Mouse (Mus musculus): Measurements from ENCODE around the gene Edem2.

Edem2 gene

DNA sequence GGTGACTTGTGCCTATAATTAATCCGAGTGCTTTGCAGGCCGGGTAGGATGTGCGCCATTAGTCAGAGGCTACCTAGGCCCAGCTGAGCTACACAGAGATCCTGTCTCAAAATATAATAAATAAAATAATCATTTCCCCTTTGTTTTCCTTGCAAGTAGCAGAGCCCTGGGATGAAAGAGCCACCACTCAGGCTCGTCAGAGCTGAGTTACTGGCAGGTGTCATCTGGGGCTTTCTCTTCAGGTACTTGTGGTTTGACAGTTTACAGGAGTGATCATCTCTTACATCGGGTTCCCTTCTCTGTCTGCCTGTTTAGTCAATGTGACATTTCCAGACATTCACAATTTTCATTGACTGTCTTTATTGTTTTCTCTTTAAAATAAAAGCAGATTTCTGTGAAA, 42.7 kb downstream of the Edem2 start:
- DNase-seq = no peak

DNA sequence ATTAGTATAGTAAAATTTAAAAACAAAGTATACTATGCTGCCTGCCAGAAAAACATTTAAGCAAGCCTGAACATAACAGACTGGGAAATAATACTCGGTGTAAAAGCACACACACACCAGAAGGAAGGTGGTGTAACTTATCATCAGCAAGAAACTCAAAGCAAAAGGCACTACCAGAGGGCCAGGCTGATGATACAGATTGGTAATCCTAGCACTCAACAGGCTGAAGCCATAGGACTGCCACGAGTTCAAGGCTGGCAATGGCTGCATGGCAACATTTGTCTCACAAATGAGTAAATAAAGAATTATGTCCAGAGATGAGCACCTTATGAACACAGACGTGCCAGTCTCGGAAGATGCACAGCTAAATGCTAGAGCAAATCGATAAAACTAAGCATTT, 45.5 kb downstream of the Edem2 start:
- DNase-seq = no peak

DNA sequence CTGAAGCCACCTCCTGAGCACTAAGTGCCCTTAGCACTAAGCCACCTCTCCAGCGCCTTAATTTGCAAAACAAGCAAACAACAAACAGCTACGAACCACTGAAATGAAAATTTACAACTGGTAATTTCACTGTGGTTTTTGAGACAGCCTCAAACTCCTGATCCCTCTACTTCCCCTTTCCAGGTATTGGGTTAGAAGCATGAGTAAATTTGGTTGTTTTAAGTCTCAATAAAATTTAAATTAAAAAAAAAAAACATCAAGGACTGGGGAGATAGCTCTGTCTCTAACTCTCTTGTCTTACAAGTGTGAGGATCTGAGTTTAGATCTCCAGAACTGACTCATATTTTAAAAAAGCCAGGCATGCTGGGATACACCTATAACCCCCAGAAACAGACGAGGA, 46.1 kb downstream of the Edem2 start:
- DNase-seq = no peak

DNA sequence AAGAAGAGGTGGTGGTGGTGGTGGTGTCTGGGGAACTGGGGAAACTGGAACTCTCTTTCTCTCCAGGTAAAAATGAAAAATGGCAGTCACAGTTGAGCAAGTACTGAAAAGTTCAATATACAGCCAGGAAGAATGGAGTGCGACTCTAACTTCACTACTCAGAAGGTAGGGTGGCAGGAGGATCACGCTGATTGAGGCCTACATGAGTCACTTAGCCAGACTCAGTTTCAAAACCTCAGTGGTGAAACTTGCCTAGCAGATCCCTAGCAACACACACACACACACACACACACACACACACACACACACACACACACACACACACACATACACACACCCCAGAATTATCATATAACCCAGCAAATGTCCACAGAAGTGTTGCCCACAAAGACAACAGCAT, 47.4 kb downstream of the Edem2 start:
- DNase-seq = no peak

DNA sequence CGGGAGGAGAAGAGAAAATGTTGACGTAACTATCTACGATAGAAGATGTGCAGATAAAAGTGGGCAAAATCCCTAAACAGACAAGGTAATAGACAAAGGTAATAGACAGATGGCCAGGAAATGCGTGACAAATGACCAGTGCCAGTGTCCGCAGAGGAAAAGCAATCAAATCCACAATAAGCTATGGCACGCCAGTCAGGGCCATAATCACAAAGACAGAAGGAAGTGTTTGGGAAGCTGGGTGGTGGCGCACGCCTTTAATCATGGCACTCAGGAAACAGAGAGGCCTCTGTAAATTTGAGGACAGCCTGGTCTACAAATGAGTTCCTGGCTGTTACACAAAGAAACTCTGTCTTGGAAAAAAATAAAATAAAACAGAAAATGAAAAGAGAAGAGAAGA, 48.1 kb downstream of the Edem2 start:
- no peak for DNase-seq

DNA sequence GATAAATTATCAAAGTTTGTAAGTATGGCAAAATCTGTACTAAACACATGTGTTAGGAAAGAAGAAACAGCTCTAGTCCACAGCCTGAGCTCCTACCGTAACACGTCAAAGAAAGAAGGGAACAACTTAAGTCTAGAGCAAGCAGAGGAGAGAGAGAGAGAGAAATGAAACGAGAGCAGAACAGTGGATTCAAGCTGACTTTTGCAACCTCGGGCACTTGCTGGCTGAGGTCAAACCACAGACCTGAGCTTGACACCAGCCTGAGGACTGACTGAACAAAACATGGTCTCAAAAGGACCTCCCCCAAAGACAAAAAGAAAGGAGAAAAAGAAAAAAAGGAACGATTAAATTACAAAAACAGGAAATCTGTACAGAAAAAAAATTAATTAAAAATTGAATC, 48.7 kb downstream of the Edem2 start:
- DNase-seq = no peak

DNA sequence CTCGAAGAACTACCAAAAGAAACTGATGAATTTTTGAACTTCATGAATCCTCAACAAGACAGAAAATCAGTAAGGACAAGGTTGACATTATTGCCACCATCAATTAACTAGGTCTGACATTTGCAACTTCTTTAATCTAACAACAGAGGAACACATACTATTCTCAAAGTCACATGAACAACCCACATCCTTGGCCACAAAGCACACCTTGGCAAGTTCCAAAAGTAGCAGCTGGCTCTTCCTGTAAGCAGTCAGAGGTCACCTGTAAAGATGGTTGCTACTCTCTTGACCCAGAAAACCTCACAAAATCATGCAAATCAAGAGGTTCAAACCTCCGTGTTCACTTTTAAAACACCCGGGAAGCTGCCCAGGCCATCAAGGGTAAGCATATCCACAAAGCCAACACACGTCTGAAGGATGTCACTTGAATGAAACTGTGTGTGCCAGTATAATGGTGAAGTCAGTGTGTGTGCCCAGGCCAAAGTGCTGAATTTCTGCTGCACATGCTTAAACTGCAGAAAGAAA, 49.6 kb downstream of the Edem2 start:
- no peak for DNase-seq

DNA sequence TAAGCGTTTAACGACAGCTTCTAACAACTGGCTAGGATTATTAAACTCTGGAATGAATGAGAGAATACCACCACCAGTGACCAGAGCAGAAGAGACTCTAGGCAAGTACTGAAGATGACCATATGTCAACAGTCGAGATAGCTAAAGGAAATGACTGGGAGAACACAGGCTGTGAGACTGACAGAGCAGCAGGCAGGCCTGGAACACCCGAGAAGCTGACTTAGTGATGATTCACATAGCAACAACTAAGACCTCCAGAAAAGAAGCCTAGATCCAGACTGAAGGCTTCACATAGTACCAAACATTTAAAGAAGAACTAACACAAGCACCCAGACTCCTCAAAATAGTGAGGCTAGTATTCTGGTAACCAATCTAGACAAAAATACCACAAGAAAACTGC, 54.2 kb downstream of the Edem2 start:
- no peak for DNase-seq

DNA sequence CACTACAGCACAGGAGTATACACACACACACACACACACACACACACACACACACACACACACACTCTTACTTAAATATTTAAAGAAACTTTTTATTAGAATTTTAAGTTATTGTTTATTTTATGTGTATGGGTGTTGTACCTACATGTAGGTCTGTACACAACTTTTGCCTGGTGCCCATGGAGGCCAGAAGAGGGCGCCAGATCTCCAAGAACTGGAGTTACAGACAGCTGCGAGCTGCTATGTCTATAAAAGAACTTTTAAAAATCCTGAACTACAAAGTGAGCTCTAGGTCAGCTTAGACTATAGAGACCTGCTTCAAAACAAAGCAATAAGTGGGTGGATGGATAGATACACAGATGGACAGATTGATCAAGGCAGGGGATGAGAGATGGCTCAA, 55.7 kb downstream of the Edem2 start:
- DNase-seq = peak; percentile 66 to 84

DNA sequence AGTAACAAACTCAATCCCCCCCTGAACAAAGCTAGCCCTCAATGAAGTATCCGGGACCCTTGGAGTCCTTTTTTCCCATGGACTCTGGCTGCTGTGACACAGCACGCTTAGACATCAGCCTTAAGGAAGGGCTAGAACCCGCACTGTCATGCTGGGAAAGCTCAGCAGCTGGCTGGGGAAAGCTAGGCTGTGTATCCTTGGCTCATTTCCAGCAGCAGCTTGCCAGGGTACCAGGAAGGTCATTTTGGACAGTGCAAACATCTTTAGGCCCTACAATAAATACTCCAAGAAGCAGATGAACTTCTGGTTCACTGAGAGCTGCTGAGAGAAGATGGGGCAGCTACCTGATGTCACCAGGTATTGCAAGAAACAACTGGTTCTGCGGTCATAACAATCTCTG, 58.0 kb downstream of the Edem2 start:
- peak; percentile 26 to 57 for DNase-seq

DNA sequence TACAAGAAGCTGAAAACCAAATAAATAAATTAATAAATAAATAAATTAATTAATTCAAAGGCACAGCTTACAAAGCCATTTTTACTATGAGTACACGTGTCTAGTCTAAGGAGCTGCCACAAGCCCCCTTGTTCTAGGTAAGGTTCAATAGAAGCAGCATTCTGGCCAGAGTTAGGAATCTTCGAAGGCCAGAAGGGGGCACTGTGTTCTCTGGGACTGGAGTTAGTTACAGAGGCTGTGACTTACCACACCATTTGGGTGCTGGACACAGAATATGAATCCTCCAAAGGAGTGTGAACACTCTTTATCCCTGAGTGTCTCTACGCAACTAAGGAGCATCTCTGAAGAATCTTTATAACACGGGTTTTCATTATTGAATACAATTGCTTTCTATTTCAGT, 60.8 kb downstream of the Edem2 start:
- peak in 1 of 2 experiments; percentile 68 for DNase-seq

DNA sequence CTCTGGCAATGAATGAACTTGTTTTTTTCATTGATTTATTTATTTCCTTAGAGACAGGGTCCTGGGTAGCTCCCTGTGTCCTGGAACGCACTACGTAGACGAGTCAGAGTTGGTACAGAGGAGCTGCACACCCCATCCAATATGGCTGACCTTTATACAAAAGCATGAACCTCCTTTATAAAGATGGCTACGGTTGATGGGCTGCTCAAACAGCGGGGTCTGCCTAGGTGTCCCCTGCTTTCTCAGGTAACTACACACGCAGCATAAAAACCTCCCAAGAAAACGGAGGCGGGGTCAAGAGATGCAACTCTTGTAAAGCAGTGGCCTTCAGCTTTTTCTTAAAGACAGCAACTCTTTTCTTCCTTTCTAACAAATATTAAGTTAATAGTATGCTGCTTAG, 61.4 kb downstream of the Edem2 start:
- no peak for DNase-seq

DNA sequence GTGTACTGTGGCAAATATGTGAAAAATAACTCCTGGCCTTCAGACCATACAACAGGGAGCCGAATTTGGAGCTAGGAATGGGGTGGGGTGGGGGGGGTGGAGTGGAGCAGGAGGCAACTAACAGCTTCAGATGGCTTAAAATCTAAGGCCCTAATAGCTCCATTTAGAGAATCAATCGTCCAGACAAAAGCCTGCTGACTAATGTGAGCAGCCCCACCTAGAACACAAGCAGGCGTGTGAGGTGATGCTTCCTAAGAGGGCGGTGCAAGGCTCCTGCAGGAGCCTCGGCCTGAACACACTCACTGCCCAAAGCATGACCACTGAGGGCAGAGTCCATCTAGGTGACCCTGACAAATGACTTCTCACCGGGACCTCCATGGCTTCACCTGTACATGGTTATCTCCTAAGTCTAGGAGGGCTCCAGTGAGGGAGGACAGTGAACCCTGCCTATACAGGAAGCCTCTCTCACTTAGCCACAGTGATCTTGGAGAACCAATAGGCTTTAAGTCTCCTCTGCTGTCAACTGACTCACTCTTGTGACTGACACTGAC, 65.3 kb downstream of the Edem2 start:
- DNase-seq = no peak

DNA sequence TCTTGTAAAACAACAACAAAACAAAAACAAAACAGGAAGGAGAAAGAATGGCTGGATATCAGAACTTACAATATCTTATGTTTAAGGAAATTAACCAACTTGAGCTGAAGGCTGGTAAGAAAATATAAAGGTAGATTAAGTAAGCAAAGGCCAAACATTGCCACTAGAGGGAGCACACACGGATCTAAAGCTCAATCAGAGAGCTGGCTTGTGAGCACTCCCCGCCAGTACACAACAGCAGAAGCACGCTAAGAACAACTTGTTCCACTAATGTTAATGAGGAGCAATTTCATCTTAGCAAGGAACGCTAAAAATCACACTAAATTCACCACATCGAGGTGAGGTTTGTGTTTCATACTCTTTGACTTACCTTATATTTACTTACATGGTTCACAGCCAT, 66.2 kb downstream of the Edem2 start:
- DNase-seq = peak; percentile 63 to 76

DNA sequence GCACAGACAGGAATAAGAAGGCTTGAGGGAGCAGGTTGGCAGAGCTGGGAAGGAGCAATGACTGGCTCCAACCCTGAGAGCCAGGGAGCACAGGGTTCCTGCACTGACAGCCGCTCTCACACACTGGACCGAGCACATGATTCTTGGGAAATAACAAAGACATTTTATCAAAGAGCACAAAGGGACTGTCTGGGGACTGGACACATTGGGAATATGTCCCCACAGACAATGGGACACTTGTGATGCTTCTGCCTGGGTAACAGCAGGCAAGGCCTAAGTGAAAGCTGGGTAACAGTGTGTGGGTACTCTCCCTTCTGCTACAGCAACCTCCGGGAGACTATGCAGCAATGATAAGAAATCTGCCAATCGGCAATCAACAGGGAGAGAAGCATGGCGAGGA, 66.9 kb downstream of the Edem2 start:
- DNase-seq = no peak

DNA sequence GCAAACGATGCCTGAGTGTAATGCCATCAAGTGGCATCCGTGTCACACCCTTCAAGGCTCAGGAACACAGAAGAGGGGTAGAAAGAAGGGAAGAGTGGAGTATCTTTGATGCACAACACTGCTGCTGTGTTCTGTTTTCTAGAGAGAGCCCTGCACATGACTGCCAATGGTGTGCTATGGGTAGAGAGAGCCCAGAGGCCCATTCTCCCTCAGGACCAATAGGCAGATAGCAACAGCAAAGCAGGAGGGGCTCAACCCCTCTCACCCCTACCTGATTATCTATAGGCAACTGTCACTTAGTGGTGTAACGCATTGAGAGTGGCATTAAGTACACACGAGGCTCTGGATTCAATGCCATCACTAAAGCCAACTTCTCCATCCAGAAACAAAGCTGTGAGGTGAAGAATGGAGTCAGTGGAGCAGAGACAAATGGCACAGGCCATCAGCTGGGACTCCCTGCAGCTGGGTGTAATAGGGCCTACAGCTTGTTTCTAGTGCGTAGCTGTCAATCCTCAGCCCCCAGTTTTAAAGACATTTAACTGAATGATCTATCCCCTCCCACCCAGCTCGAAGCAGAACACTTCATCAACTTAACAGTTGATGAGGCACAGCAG, 73.4 kb downstream of the Edem2 start:
- no peak for DNase-seq

DNA sequence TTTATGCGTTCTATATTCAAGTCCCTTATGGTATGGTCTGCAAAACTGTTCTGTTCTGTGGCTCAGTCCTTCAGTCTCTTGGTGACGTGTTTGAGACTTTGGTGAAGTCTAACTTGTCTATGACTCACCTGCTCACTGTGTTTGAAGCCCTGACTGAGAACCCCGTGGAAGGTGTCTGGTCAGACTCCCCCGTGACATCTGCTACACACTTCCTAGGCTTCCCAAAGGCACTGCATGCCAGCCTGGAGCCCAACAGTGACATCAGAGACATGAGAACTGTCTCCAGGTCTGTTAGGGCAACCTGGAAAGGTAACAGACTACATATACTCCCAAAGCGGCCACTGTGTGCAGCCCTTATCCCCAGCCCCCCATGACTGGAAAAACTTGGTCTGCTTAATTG, 76.7 kb downstream of the Edem2 start:
- DNase-seq = no peak
